Mouse (Mus musculus) lung, postnatal 0 days (tissue): ENCODE measurements around the gene Fgf4. TPM values are rescaled to one million over a fixed set of nuclear protein-coding genes. Genes with fewer than 3 reads are reported as not detected.

Source experiments
- ATAC-seq: fragments of 200-750 bp; cut with Nextera tagmentation; 2 replicates; pipeline ENCODE4 v1.8.0; 2017; ENCODE audit warnings: moderate library complexity
- DNase-seq: peaks from one replicate; pipeline ENCODE4 v3.0.0-alpha.2; 2016; ENCODE audit warnings: low spot score
- H3K27ac ChIP-seq: fragments of 300-500 bp; sonication (generic); 2 replicates; pipeline ENCODE4 v1.5.1; 2014; ENCODE audit warnings: antibody characterized with exemption, mild to moderate bottlenecking, low read length, mixed read lengths
- H3K27me3 ChIP-seq: fragments of 300-500 bp; sonication (generic); replicated peaks from 2 replicates; pipeline ENCODE4 v1.6.1; 2014; ENCODE audit warnings: low read length, mixed read lengths; ENCODE audit not compliant: insufficient read depth
- H3K36me3 ChIP-seq: fragments of 300-500 bp; sonication (generic); 2 replicates; pipeline ENCODE4 v1.6.1; 2014; ENCODE audit warnings: low read length, mixed read lengths; ENCODE audit not compliant: insufficient read depth
- H3K4me1 ChIP-seq: fragments of 300-500 bp; sonication (generic); 2 replicates; pipeline ENCODE4 v1.6.1; 2014; ENCODE audit warnings: antibody characterized with exemption, low read depth, low read length, mixed read lengths; ENCODE audit not compliant: insufficient read depth
- H3K4me2 ChIP-seq: fragments of 300-500 bp; sonication (generic); replicated peaks from 2 replicates; pipeline ENCODE4 v1.6.1; 2014; ENCODE audit warnings: low read depth, mild to moderate bottlenecking, low read length, moderate library complexity, mixed read lengths
- H3K4me3 ChIP-seq: fragments of 300-500 bp; sonication (generic); 2 replicates; pipeline ENCODE4 v1.5.1; 2014; ENCODE audit warnings: low read depth, low read length
- H3K9ac ChIP-seq: fragments of 300-500 bp; sonication (generic); replicated peaks from 2 replicates; pipeline ENCODE4 v1.6.1; 2014; ENCODE audit warnings: low read depth, mild to moderate bottlenecking
- H3K9me3 ChIP-seq: fragments of 300-500 bp; sonication (generic); 2 replicates; pipeline ENCODE4 v1.6.1; 2016; ENCODE audit warnings: low read length, mixed read lengths
- CTCF ChIP-seq: IDR thresholded peaks from 2 replicates; pipeline ENCODE4 v1.5.1; 2016; ENCODE audit warnings: antibody characterized with exemption, mild to moderate bottlenecking
- EP300 ChIP-seq: IDR thresholded peaks from 2 replicates; pipeline ENCODE4 v1.6.1; 2016; ENCODE audit warnings: antibody characterized with exemption, mild to moderate bottlenecking, control low read depth
- WGBS: fragments of 180-500 bp; shearing (Covaris S2); extraction: QIAGEN DNeasy Blood & Tissue Kit; methylation state at CpG from one replicate; pipeline ENCODE4 v1.1.7; 2014; 5-methylcytosine and 5-hydroxymethylcytosine counted together
- polyA plus RNA-seq: library from polyadenylated mRNA; unstranded; fragments of >200 nt; fragmentation: Nextera tagmentation; extraction: Ambion mirVana; gene quantifications from 2 replicates; pipeline ENCODE4 v1.2.1, GENCODE M21; 2015

Gene Fgf4
- polyA plus RNA-seq, 1 experiment from 2014 or later = not detected

DNA sequence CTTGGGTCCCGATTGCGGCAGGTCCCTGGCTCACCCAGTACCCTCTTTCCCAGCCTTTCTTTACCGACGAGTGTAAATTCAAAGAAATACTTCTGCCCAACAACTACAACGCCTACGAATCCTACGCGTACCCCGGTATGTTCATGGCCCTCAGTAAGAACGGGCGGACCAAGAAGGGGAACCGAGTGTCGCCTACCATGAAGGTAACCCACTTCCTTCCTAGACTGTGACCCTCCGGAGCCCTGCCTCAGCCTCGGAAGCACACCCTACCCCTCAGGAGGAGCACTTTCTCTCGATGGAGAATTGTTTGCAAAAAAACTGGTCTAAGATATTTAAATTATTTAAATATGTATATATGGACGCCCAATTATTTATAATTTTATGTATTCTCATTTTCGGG is 15.5 kb downstream of the Fgf4 start:
- ATAC-seq = no peak
- no peak for DNase-seq
- Histone ChIP-seq H3K9ac (no peak overlapping the region), H3K4me2 (no peak overlapping the region), H3K4me3 (no peak overlapping the region), H3K4me1 (no peaks in the 10 kb centered on the region), H3K9me3 (no peaks in the 10 kb centered on the region), H3K36me3 (no peaks in the 10 kb centered on the region), H3K27me3 (peaks cover 48% of the 10 kb centered on the region), H3K27ac (no peak overlapping the region)
- TF ChIP-seq CTCF (no peak), EP300 (no peak)
- WGBS = 5% methylated on average over 18 of the region's 18 CpGs

GRCm38 (mm10) chr7:144863196-144863595 is 16.0 kb downstream of the Fgf4 start:
- Histone ChIP-seq H3K9ac (no peak overlapping the region), H3K4me3 (no peak overlapping the region), H3K4me1 (no peaks in the 10 kb centered on the region), H3K9me3 (no peaks in the 10 kb centered on the region), H3K36me3 (no peaks in the 10 kb centered on the region), H3K27me3 (peaks cover 48% of the 10 kb centered on the region), H3K4me2 (no peak overlapping the region), H3K27ac (no peak overlapping the region)
- WGBS = 7% methylated on average over 11 of the region's 11 CpGs
- DNase-seq (no peak), ATAC-seq (no peak)
- no peak for TF ChIP-seq EP300
- no peak for TF ChIP-seq CTCF

DNA sequence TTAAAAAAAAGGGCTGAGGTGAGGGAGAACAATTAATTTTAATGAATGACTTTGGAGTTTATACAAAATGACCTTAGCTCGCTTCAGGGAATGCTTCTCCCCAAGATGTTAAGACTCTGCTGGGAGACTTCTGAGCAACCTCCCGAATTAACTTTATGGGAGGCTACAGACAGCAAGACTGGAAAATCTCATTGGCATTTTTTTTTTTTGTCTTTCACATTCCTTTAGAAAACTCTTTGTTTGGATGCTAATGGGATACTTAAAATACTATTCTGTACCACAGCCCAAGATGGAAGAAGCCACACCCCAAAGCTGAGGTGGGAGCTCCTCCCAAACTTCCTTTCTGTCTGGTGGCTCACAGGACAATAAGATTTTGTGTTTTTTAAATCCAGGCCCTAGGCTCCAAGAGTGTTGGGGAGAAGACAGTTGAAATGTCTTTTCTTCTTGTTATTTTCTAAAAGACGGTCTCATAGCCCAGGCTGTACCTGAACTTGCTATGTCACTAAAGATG is 17.0 kb downstream of the Fgf4 start:
- H3K4me3 ChIP-seq = no peak overlapping the region
- no peaks in the 10 kb centered on the region for H3K4me1 ChIP-seq
- no peaks in the 10 kb centered on the region for H3K9me3 ChIP-seq
- no peak overlapping the region for H3K4me2 ChIP-seq
- no peak for TF ChIP-seq EP300
- TF ChIP-seq CTCF = no peak
- no peak overlapping the region for H3K9ac ChIP-seq
- no peak for ATAC-seq
- H3K27ac ChIP-seq = no peak overlapping the region
- WGBS = 55% methylated on average over 3 of the region's 3 CpGs
- no peaks in the 10 kb centered on the region for H3K36me3 ChIP-seq
- H3K27me3 ChIP-seq = peaks cover 48% of the 10 kb centered on the region
- no peak for DNase-seq

DNA sequence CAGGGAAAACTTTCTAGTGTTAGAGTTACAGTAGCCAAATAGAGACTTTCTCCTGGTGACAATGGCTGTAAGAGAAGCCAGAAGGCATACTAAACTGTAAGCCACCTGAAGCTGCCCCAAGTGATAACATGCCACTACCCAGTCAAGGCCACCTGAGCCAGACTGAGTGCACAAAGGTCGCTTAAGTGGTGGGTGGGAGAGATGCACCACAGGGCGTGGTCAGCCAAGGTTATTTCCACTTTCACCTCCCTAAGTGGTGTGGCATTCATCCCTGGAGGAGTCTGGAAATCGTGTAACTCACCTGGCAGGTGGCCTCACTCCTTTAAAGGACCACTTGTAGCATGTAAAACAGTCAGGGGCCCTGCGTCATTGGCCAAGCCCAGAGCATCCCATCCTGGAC is 20.0 kb downstream of the Fgf4 start:
- H3K36me3 ChIP-seq = no peaks in the 10 kb centered on the region
- TF ChIP-seq CTCF (no peak), EP300 (no peak)
- H3K9me3 ChIP-seq = no peaks in the 10 kb centered on the region
- no peak overlapping the region for H3K27ac ChIP-seq
- no peak for ATAC-seq
- DNase-seq = no peak
- no peak overlapping the region for H3K9ac ChIP-seq
- 43% methylated on average over 4 of the region's 4 CpGs for whole genome bisulfite sequencing
- no peaks in the 10 kb centered on the region for H3K4me1 ChIP-seq
- no peak overlapping the region for H3K4me3 ChIP-seq
- H3K4me2 ChIP-seq = no peak overlapping the region
- H3K27me3 ChIP-seq = peaks cover 19% of the 10 kb centered on the region; the same call in 1 of the 2 replicates

DNA sequence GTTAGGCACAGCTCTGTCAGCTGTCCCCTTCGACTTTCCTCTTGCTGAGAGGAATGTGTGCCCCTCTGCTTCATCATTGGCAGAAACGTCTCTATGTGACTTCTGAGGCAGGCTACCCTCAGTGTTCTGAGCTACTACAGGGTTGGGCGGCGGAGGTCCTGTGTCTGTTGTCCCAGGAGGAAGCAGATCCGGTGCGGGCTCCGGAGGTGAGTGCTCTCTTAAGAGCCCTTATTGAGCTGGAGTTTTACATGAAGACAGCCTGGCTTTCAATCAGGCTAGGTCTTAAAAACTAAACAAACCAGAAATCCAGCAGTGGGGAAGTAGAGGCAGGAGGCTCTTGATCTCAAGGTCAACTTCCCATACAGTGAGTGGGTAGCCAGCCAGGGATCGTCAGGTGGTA is 20.4 kb downstream of the Fgf4 start:
- Histone ChIP-seq H3K4me2 (no peak overlapping the region), H3K4me3 (no peak overlapping the region), H3K9ac (no peak overlapping the region), H3K9me3 (no peaks in the 10 kb centered on the region), H3K27ac (no peak overlapping the region), H3K36me3 (no peaks in the 10 kb centered on the region), H3K27me3 (peaks cover 15% of the 10 kb centered on the region; the same call in 1 of the 2 replicates), H3K4me1 (no peaks in the 10 kb centered on the region)
- DNase-seq (no peak), ATAC-seq (no peak)
- TF ChIP-seq CTCF = no peak
- no peak for TF ChIP-seq EP300
- 57% methylated on average over 8 of the region's 8 CpGs for WGBS

GRCm38 (mm10) chr7:144872420-144872819 is 25.3 kb downstream of the Fgf4 start:
- no peak for DNase-seq
- H3K4me3 ChIP-seq = no peak overlapping the region
- H3K27me3 ChIP-seq = no peaks in the 10 kb centered on the region
- H3K4me1 ChIP-seq = 0 out of 2 replicates have a peak, but pooled peaks cover 3% of the 10 kb centered on the region
- no peak overlapping the region for H3K27ac ChIP-seq
- no peak overlapping the region for H3K9ac ChIP-seq
- H3K36me3 ChIP-seq = no peaks in the 10 kb centered on the region
- no peak overlapping the region for H3K4me2 ChIP-seq
- H3K9me3 ChIP-seq = no peaks in the 10 kb centered on the region
- peak; percentile 30; the same call in 1 of the 2 replicates for ATAC-seq
- 34% methylated on average over 4 of the region's 4 CpGs for WGBS
- no peak for TF ChIP-seq CTCF
- no peak for TF ChIP-seq EP300

- ATAC-seq = no peak
Measured at GRCm38 (mm10) chr7:144873160-144873559, 26.0 kb downstream of the Fgf4 start.

More at GRCm38 (mm10) chr7:144873160-144873559, 26.0 kb downstream of the Fgf4 start:
- Histone ChIP-seq H3K27ac (no peak overlapping the region), H3K27me3 (no peaks in the 10 kb centered on the region), H3K36me3 (no peaks in the 10 kb centered on the region), H3K9me3 (no peaks in the 10 kb centered on the region), H3K4me1 (0 out of 2 replicates have a peak, but pooled peaks cover 3% of the 10 kb centered on the region), H3K4me2 (no peak overlapping the region), H3K9ac (no peak overlapping the region), H3K4me3 (no peak overlapping the region)
- DNase-seq = no peak
- TF ChIP-seq EP300 (no peak), CTCF (no peak)
- 80% methylated on average over 4 of the region's 4 CpGs for WGBS
